Mouse (Mus musculus): ENCODE data around the gene Bicdl1. TPM values are rescaled to one million over a fixed set of nuclear protein-coding genes. Genes with fewer than 3 reads are reported as not detected.

The Bicdl1 gene
- polyA plus RNA-seq, 1 experiment from 2014 or later, result 4.9 TPM

DNA sequence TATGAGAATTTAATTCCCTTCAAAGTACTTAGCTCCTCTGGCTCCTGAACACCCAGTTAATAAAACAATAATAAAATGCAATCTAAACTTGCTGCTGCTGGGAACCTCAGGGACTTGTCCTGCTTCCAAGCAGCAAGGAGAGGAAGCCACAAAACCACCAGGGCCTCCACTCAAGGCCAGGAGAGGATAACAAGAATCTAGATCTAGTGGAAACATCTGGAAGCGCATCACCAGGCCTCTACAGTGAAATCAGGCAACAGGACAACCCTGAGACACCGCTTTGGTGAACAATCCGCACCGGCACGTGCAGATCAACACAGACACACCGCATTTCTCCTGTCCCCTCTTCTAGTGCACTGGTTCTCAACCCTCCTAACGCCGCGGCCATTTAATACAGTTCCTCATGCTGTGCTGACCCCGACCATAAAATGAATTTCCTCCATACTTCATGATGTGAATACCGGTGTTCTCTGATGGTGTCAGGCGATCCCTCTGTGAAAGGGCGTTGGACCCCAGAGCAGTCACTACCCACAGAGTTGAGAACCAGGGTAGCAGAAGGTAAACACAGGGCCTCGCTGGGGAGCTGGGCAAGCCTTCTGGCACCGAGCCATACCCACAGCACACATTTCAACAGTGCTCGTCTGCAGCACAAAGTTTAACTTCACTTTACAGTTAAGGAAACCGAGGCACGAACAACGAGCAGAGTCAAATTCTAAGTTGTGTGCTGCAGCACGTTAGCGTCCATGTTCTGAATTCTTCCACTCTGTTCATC, 9.0 kb downstream of the Bicdl1 start:
- WGBS, result 68% methylated on average over 21 of the region's 21 CpGs
- no peak for ATAC-seq (replicated peaks; ENCODE audit: low FRiP score)
- Histone ChIP-seq H3K9ac (ENCODE audit: low read depth, low read length) (no peak overlapping the region), H3K4me3 (ENCODE audit: low read depth, low read length) (no peak overlapping the region), H3K9me3 (ENCODE audit: control insufficient read depth, low read length) (no peaks in the 10 kb centered on the region), H3K36me3 (ENCODE audit: control insufficient read depth, insufficient read depth, low read length) (no peaks in the 10 kb centered on the region), H3K27me3 (replicated peaks; ENCODE audit: control insufficient read depth, insufficient read depth, low read length) (0 out of 2 replicates have a peak, but pooled peaks cover 5% of the 10 kb centered on the region), H3K4me2 (no peak overlapping the region), H3K4me1 (replicated peaks; ENCODE audit: control insufficient read depth, insufficient read depth, low read length) (no peaks in the 10 kb centered on the region), H3K27ac (ENCODE audit: low read depth, low read length) (no peak overlapping the region)
- DNase-seq (ENCODE audit: low spot score), result no peak

DNA sequence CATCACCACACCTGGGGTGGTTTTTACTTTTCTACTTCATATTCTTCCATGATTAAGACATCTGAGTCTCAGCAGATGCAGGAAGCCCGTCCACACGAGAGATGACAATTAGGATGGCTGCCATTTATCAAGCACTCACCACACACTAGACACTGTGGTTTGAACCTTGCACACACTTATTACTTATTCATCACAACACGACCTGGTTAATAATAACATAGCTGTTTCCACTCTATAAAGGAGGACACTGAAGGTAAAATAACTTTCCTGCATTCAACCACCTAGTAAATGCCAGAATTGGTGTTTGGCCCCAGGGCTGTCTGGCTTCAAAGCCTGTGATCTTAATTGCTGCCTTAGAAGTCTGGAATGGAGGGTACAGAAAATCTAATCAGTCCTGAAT, 10.7 kb downstream of the Bicdl1 start:
- Histone ChIP-seq H3K4me3 (ENCODE audit: low read depth, low read length) (no peak overlapping the region), H3K9ac (ENCODE audit: low read depth, low read length) (no peak overlapping the region), H3K9me3 (ENCODE audit: control insufficient read depth, low read length) (no peaks in the 10 kb centered on the region), H3K4me2 (no peak overlapping the region), H3K4me1 (replicated peaks; ENCODE audit: control insufficient read depth, insufficient read depth, low read length) (no peaks in the 10 kb centered on the region), H3K27ac (ENCODE audit: low read depth, low read length) (no peak overlapping the region), H3K27me3 (replicated peaks; ENCODE audit: control insufficient read depth, insufficient read depth, low read length) (0 out of 2 replicates have a peak, but pooled peaks cover 5% of the 10 kb centered on the region), H3K36me3 (ENCODE audit: control insufficient read depth, insufficient read depth, low read length) (no peaks in the 10 kb centered on the region)
- WGBS, result 60% methylated on average over 3 of the region's 3 CpGs
- ATAC-seq (replicated peaks; ENCODE audit: low FRiP score), result no peak
- DNase-seq (ENCODE audit: low spot score), result no peak

DNA sequence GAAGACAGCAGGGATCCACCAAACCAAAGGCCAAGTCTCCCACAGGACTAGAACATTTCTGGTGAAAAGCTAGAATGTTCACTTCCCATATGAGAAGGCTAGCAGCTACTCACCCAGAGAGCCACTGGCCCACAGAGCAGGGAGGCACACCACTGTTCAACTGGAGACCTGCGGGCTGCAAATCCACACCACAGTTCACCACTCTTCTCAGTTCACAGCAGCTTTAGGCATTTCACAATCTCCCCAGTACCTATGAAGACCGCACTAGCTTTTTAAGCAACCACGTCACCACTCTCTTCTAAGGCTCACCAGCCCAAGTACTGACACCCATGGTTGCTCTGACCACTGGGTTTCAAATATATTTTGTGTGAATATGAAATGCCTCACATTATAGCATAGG, 13.7 kb downstream of the Bicdl1 start:
- ATAC-seq (replicated peaks; ENCODE audit: low FRiP score), result no peak
- Histone ChIP-seq H3K4me1 (replicated peaks; ENCODE audit: control insufficient read depth, insufficient read depth, low read length) (no peaks in the 10 kb centered on the region), H3K27ac (ENCODE audit: low read depth, low read length) (no peak overlapping the region), H3K4me2 (no peak overlapping the region), H3K4me3 (ENCODE audit: low read depth, low read length) (no peak overlapping the region), H3K27me3 (replicated peaks; ENCODE audit: control insufficient read depth, insufficient read depth, low read length) (0 out of 2 replicates have a peak, but pooled peaks cover 5% of the 10 kb centered on the region), H3K36me3 (ENCODE audit: control insufficient read depth, insufficient read depth, low read length) (no peaks in the 10 kb centered on the region), H3K9me3 (ENCODE audit: control insufficient read depth, low read length) (no peaks in the 10 kb centered on the region), H3K9ac (ENCODE audit: low read depth, low read length) (no peak overlapping the region)
- WGBS, result 83% methylated on average over 3 of the region's 3 CpGs
- no peak for DNase-seq (ENCODE audit: low spot score)

DNA sequence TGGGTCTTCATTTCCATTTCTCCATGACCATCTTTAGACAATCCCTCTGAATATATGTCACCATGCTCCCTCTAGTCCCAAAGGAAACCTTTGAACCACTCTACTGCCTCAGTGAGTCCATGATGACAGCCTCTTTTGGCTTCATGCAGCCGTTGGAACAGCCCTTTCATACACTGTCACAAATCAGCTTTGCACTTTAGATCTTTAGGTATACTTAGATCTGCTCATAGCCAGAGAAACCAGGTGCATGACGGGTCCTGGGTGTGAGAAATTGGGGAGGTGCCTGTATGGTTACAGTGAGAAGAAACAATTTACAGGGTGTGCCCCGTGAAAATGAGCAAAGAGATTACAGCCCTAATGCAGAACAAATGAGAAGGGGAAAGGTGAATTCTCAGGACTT, 14.3 kb downstream of the Bicdl1 start:
- Histone ChIP-seq H3K9me3 (ENCODE audit: control insufficient read depth, low read length) (no peaks in the 10 kb centered on the region), H3K27ac (ENCODE audit: low read depth, low read length) (no peak overlapping the region), H3K27me3 (replicated peaks; ENCODE audit: control insufficient read depth, insufficient read depth, low read length) (0 out of 2 replicates have a peak, but pooled peaks cover 5% of the 10 kb centered on the region), H3K9ac (ENCODE audit: low read depth, low read length) (no peak overlapping the region), H3K4me2 (no peak overlapping the region), H3K4me3 (ENCODE audit: low read depth, low read length) (no peak overlapping the region), H3K4me1 (replicated peaks; ENCODE audit: control insufficient read depth, insufficient read depth, low read length) (no peaks in the 10 kb centered on the region), H3K36me3 (ENCODE audit: control insufficient read depth, insufficient read depth, low read length) (no peaks in the 10 kb centered on the region)
- ATAC-seq (replicated peaks; ENCODE audit: low FRiP score) (no peak), DNase-seq (ENCODE audit: low spot score) (no peak)
- 65% methylated on average over 3 of the region's 3 CpGs for WGBS

DNA sequence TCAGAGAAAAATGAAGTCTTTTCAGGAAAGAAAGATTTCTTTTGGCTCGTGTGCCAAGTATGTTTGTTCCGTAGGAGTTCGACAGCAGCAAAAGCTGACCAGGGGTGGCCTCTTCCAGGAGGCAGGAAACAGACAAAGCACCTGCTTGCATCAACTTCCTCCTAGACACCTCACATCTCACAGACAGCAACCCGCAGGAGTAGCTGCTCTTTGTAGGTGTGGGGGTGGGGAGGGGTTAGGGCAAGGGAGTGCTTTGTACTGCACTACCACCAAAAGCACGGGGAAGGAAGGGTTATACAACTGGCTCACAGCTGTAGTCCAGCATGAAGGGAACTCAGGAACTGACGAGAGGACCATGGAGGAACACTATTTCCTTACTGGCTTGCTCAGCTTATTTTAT, 15.0 kb downstream of the Bicdl1 start:
- Histone ChIP-seq H3K9me3 (ENCODE audit: control insufficient read depth, low read length) (no peaks in the 10 kb centered on the region), H3K27me3 (replicated peaks; ENCODE audit: control insufficient read depth, insufficient read depth, low read length) (0 out of 2 replicates have a peak, but pooled peaks cover 5% of the 10 kb centered on the region), H3K9ac (ENCODE audit: low read depth, low read length) (no peak overlapping the region), H3K4me1 (replicated peaks; ENCODE audit: control insufficient read depth, insufficient read depth, low read length) (no peaks in the 10 kb centered on the region), H3K4me3 (ENCODE audit: low read depth, low read length) (no peak overlapping the region), H3K4me2 (no peak overlapping the region), H3K27ac (ENCODE audit: low read depth, low read length) (no peak overlapping the region), H3K36me3 (ENCODE audit: control insufficient read depth, insufficient read depth, low read length) (no peaks in the 10 kb centered on the region)
- no peak for DNase-seq (ENCODE audit: low spot score)
- 50% methylated on average over 6 of the region's 6 CpGs for WGBS
- no peak for ATAC-seq (replicated peaks; ENCODE audit: low FRiP score)

DNA sequence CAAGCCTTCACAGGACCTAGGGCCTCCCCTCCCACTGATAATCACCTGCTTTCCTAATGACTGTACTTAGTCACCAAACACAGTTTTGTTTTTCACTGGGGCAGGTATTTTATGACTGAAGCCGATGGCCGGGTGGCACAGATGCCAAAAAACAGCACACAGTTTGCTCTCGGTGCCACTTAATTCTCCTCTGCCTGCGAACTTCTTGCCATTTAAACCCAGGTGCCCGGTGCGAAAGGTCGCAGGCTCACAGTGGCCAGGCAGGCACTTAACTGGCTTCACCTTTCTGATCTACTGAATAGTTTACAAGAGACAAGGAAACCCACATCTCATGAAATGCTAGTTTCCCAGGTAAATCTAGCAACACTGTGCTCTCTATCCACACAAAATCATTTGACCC, 16.7 kb downstream of the Bicdl1 start:
- Histone ChIP-seq H3K9ac (ENCODE audit: low read depth, low read length) (no peak overlapping the region), H3K4me3 (ENCODE audit: low read depth, low read length) (no peak overlapping the region), H3K9me3 (ENCODE audit: control insufficient read depth, low read length) (no peaks in the 10 kb centered on the region), H3K4me2 (no peak overlapping the region), H3K4me1 (replicated peaks; ENCODE audit: control insufficient read depth, insufficient read depth, low read length) (no peaks in the 10 kb centered on the region), H3K27ac (ENCODE audit: low read depth, low read length) (no peak overlapping the region), H3K27me3 (replicated peaks; ENCODE audit: control insufficient read depth, insufficient read depth, low read length) (0 out of 2 replicates have a peak, but pooled peaks cover 5% of the 10 kb centered on the region), H3K36me3 (ENCODE audit: control insufficient read depth, insufficient read depth, low read length) (no peaks in the 10 kb centered on the region)
- DNase-seq (ENCODE audit: low spot score) (no peak), ATAC-seq (replicated peaks; ENCODE audit: low FRiP score) (no peak)
- 82% methylated on average over 7 of the region's 7 CpGs for WGBS

DNA sequence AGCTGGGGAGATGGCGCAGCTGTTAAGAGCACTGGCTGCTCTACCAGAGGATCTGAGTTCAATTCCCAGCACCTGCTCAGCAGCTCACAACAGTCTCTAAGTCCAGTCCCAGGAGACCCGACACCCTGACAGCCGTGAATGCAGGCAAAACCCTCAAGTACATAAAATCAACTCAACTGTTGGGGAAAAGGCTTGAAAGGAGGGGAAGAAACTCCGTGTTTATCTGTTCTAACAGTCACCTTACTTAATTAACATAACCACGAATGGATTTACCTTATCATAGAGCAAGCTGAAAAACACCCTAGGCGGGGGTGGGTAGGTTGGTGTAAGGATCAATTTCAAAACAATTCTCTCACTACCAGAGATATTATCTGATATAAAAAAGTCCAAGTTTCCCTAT, 18.9 kb downstream of the Bicdl1 start:
- WGBS, result 59% methylated on average over 6 of the region's 6 CpGs
- Histone ChIP-seq H3K4me2 (no peak overlapping the region), H3K27ac (ENCODE audit: low read depth, low read length) (no peak overlapping the region), H3K36me3 (ENCODE audit: control insufficient read depth, insufficient read depth, low read length) (no peaks in the 10 kb centered on the region), H3K27me3 (replicated peaks; ENCODE audit: control insufficient read depth, insufficient read depth, low read length) (no peaks in the 10 kb centered on the region), H3K9me3 (ENCODE audit: control insufficient read depth, low read length) (no peaks in the 10 kb centered on the region), H3K4me1 (replicated peaks; ENCODE audit: control insufficient read depth, insufficient read depth, low read length) (no peaks in the 10 kb centered on the region), H3K4me3 (ENCODE audit: low read depth, low read length) (no peak overlapping the region), H3K9ac (ENCODE audit: low read depth, low read length) (no peak overlapping the region)
- ATAC-seq (replicated peaks; ENCODE audit: low FRiP score) (no peak), DNase-seq (ENCODE audit: low spot score) (no peak)

DNA sequence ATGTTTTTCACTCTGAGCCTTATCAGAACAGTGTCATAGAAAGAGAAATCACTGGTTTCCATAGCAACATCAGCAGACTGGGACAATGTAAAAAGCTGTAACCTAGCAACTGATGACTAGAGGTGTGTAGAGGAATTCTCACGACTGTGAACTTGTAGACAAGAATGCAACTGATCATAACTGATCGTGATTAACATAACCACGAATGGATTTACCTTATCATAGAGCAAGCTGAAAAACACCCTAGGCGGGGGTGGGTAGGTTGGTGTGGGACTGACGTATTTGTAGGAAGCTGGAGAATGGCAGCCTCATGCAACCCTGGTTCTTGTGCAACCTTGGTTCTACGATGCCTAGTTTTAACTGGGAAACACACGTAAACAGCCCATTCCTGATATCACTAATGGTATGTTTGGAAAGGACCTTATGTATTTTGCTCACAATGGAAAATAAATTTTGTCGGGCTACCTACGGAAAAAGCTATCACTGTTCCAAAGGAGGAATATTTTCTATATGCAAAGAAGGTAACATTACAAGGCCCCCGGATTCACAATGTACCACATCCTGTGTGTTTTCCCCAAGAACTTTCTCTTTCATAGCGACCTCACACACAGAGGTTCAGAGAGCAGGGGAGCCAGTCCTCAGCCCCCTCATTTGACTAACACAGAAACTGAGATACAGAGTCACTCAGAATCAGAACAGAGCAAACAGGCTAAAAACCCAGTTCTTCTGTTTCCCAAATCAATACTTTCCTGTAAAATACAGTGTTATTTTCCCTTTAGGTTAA, 19.6 kb downstream of the Bicdl1 start:
- H3K9ac ChIP-seq (ENCODE audit: low read depth, low read length), result no peak overlapping the region
- H3K27me3 ChIP-seq (replicated peaks; ENCODE audit: control insufficient read depth, insufficient read depth, low read length), result no peaks in the 10 kb centered on the region
- H3K4me2 ChIP-seq, result no peak overlapping the region
- H3K27ac ChIP-seq (ENCODE audit: low read depth, low read length), result no peak overlapping the region
- no peaks in the 10 kb centered on the region for H3K9me3 ChIP-seq (ENCODE audit: control insufficient read depth, low read length)
- no peaks in the 10 kb centered on the region for H3K36me3 ChIP-seq (ENCODE audit: control insufficient read depth, insufficient read depth, low read length)
- no peak for DNase-seq (ENCODE audit: low spot score)
- ATAC-seq (replicated peaks; ENCODE audit: low FRiP score), result no peak
- H3K4me1 ChIP-seq (replicated peaks; ENCODE audit: control insufficient read depth, insufficient read depth, low read length), result no peaks in the 10 kb centered on the region
- 66% methylated on average over 11 of the region's 11 CpGs for WGBS
- H3K4me3 ChIP-seq (ENCODE audit: low read depth, low read length), result no peak overlapping the region
